Mouse (Mus musculus) testis, adult 2 months (tissue): Measurements from ENCODE around the gene Thsd4.

ENCODE experiments used
- CTCF ChIP-seq: fragments of 200-500 bp; IDR thresholded peaks from 2 replicates; pipeline ENCODE4 v1.5.1; 2012; ENCODE audit warnings: low read depth, mild to moderate bottlenecking, inconsistent platforms, low read length, moderate library complexity; ENCODE audit not compliant: control insufficient read depth, insufficient read depth, insufficient replicate concordance
- POLR2A ChIP-seq: fragments of 200-500 bp; IDR thresholded peaks from 2 replicates; pipeline ENCODE4 v1.6.1; 2012; ENCODE audit warnings: low read depth, mild to moderate bottlenecking, inconsistent platforms, low read length, moderate library complexity; ENCODE audit not compliant: control insufficient read depth

GRCm38 (mm10) chr9:60308182-60308581, 213.7 kb downstream of the Thsd4 start:
- TF ChIP-seq CTCF (no peak), POLR2A (no peak)
